Mouse (Mus musculus) stomach, embryonic 16.5 days (tissue): ENCODE data around the gene BC052040. TPM values are rescaled to one million over a fixed set of nuclear protein-coding genes. Genes with fewer than 3 reads are reported as not detected.

ENCODE experiments used
- ATAC-seq: fragments of 200-750 bp; cut with Nextera tagmentation; 2 replicates; pipeline ENCODE4 v1.8.0; 2017; ENCODE audit warnings: moderate number of reproducible peaks, moderate TSS enrichment; ENCODE audit not compliant: insufficient read depth, low FRiP score
- H3K27ac ChIP-seq: fragments of 300-500 bp; sonication (generic); 2 replicates; pipeline ENCODE4 v1.5.1; 2014; ENCODE audit warnings: low read length
- H3K27me3 ChIP-seq: fragments of 300-500 bp; sonication (generic); 2 replicates; pipeline ENCODE4 v1.6.1; 2014; ENCODE audit warnings: low read length, control low read depth, mixed read lengths; ENCODE audit not compliant: control insufficient read depth, insufficient read depth
- H3K36me3 ChIP-seq: fragments of 300-500 bp; sonication (generic); 2 replicates; pipeline ENCODE4 v1.6.1; 2014; ENCODE audit warnings: low read length; ENCODE audit not compliant: control insufficient read depth, insufficient read depth
- H3K4me1 ChIP-seq: fragments of 300-500 bp; sonication (generic); 2 replicates; pipeline ENCODE4 v1.6.1; 2014; ENCODE audit warnings: low read length, control low read depth, mixed read lengths; ENCODE audit not compliant: control insufficient read depth, insufficient read depth
- H3K4me2 ChIP-seq: fragments of 300-500 bp; sonication (generic); 2 replicates; pipeline ENCODE4 v1.6.1; 2014; ENCODE audit warnings: low read depth, low read length, mixed read lengths
- H3K4me3 ChIP-seq: fragments of 300-500 bp; sonication (generic); replicated peaks from 2 replicates; pipeline ENCODE4 v1.5.1; 2014; ENCODE audit warnings: mild to moderate bottlenecking, low read length
- H3K9ac ChIP-seq: fragments of 300-500 bp; sonication (generic); 2 replicates; pipeline ENCODE4 v1.6.1; 2014; ENCODE audit warnings: low read length
- H3K9me3 ChIP-seq: fragments of 300-500 bp; sonication (generic); replicated peaks from 2 replicates; pipeline ENCODE4 v1.6.1; 2016; ENCODE audit warnings: low read length, control low read depth; ENCODE audit not compliant: control insufficient read depth
- WGBS: fragments of 180-500 bp; shearing (Covaris S2); extraction: QIAGEN DNeasy Blood & Tissue Kit; methylation state at CpG from one replicate; pipeline ENCODE4 v1.1.7; 2014; 5-methylcytosine and 5-hydroxymethylcytosine counted together
- polyA plus RNA-seq: library from polyadenylated mRNA; unstranded; fragments of >200 nt; fragmentation: Nextera tagmentation; extraction: Ambion mirVana; gene quantifications from 2 replicates; pipeline ENCODE4 v1.2.1, GENCODE M21; 2015

The BC052040 gene
- polyA plus RNA-seq, 1 experiment from 2014 or later: 13.3 TPM

GRCm38 (mm10) chr2:115751177-115751576 is 169.7 kb downstream of the BC052040 start:
- Histone ChIP-seq H3K9ac (no peak overlapping the region), H3K9me3 (no peaks in the 10 kb centered on the region), H3K4me2 (no peak overlapping the region), H3K36me3 (no peaks in the 10 kb centered on the region), H3K27ac (no peak overlapping the region), H3K4me3 (no peak overlapping the region), H3K4me1 (peaks cover 4% of the 10 kb centered on the region; the same call in 1 of the 2 replicates), H3K27me3 (no peaks in the 10 kb centered on the region)
- WGBS: 51% methylated on average over 7 of the region's 7 CpGs
- no peak for ATAC-seq

- Histone ChIP-seq H3K4me1 (peaks cover 12% of the 10 kb centered on the region), H3K9me3 (no peaks in the 10 kb centered on the region), H3K4me3 (no peak overlapping the region), H3K36me3 (no peaks in the 10 kb centered on the region), H3K4me2 (peak overlapping the region; percentile 29; the same call in 1 of the 2 replicates), H3K9ac (peak overlapping the region; percentile 21; the same call in 1 of the 2 replicates), H3K27ac (peak overlapping the region; percentile 58), H3K27me3 (no peaks in the 10 kb centered on the region)
- WGBS: 29% methylated on average over 6 of the region's 6 CpGs
- no peak for ATAC-seq
These were observed 176.2 kb downstream of the BC052040 start for GRCm38 (mm10) chr2:115757685-115758084.

- Histone ChIP-seq H3K36me3 (no peaks in the 10 kb centered on the region), H3K4me2 (peak overlapping the region; percentile 29; the same call in 1 of the 2 replicates), H3K27me3 (no peaks in the 10 kb centered on the region), H3K27ac (no peak overlapping the region), H3K9me3 (no peaks in the 10 kb centered on the region), H3K4me3 (no peak overlapping the region), H3K4me1 (peaks cover 12% of the 10 kb centered on the region), H3K9ac (no peak overlapping the region)
- 48% methylated on average over 6 of the region's 6 CpGs for WGBS
- ATAC-seq: no peak
These were observed 177.0 kb downstream of the BC052040 start for GRCm38 (mm10) chr2:115758542-115758941.

- H3K9ac ChIP-seq: no peak overlapping the region
- H3K4me1 ChIP-seq: peaks cover 6% of the 10 kb centered on the region; the same call in 1 of the 2 replicates
- H3K27me3 ChIP-seq: no peaks in the 10 kb centered on the region
- no peaks in the 10 kb centered on the region for H3K9me3 ChIP-seq
- no peak overlapping the region for H3K4me2 ChIP-seq
- H3K36me3 ChIP-seq: no peaks in the 10 kb centered on the region
- WGBS: 56% methylated on average over 8 of the region's 8 CpGs
- H3K27ac ChIP-seq: no peak overlapping the region
- no peak overlapping the region for H3K4me3 ChIP-seq
- no peak for ATAC-seq
These were observed 183.2 kb downstream of the BC052040 start for GRCm38 (mm10) chr2:115764595-115765305.

- H3K9ac ChIP-seq: no peak overlapping the region
- no peak overlapping the region for H3K4me2 ChIP-seq
- H3K4me1 ChIP-seq: peaks cover 7% of the 10 kb centered on the region; the same call in 1 of the 2 replicates
- no peak overlapping the region for H3K4me3 ChIP-seq
- H3K27ac ChIP-seq: no peak overlapping the region
- H3K27me3 ChIP-seq: no peaks in the 10 kb centered on the region
- ATAC-seq: no peak
- 87% methylated on average over 10 of the region's 10 CpGs for WGBS
- H3K9me3 ChIP-seq: no peaks in the 10 kb centered on the region
- H3K36me3 ChIP-seq: no peaks in the 10 kb centered on the region
These were observed 188.2 kb downstream of the BC052040 start for GRCm38 (mm10) chr2:115769597-115770305.

- Histone ChIP-seq H3K4me3 (no peak overlapping the region), H3K9ac (no peak overlapping the region), H3K36me3 (no peaks in the 10 kb centered on the region), H3K4me2 (no peak overlapping the region), H3K27me3 (no peaks in the 10 kb centered on the region), H3K9me3 (no peaks in the 10 kb centered on the region), H3K4me1 (peaks cover 25% of the 10 kb centered on the region), H3K27ac (no peak overlapping the region)
- ATAC-seq: no peak
- WGBS: 81% methylated on average over 1 of the region's 1 CpGs
These were observed 191.2 kb downstream of the BC052040 start for GRCm38 (mm10) chr2:115772709-115773108.

GRCm38 (mm10) chr2:115774153-115774908 is 192.8 kb downstream of the BC052040 start:
- H3K36me3 ChIP-seq: no peaks in the 10 kb centered on the region
- no peaks in the 10 kb centered on the region for H3K27me3 ChIP-seq
- 62% methylated on average over 5 of the region's 5 CpGs for WGBS
- H3K4me3 ChIP-seq: no peak overlapping the region
- no peaks in the 10 kb centered on the region for H3K9me3 ChIP-seq
- no peak overlapping the region for H3K4me2 ChIP-seq
- ATAC-seq: no peak
- H3K4me1 ChIP-seq: peaks cover 32% of the 10 kb centered on the region
- no peak overlapping the region for H3K9ac ChIP-seq
- H3K27ac ChIP-seq: peak overlapping the region; percentile 79

- no peaks in the 10 kb centered on the region for H3K27me3 ChIP-seq
- H3K9ac ChIP-seq: no peak overlapping the region
- no peak overlapping the region for H3K4me3 ChIP-seq
- no peak overlapping the region for H3K4me2 ChIP-seq
- peak overlapping the region; percentile 79 for H3K27ac ChIP-seq
- peak; percentile 77; the same call in 1 of the 2 replicates for ATAC-seq
- 26% methylated on average over 8 of the region's 8 CpGs for WGBS
- H3K36me3 ChIP-seq: no peaks in the 10 kb centered on the region
- H3K9me3 ChIP-seq: no peaks in the 10 kb centered on the region
- H3K4me1 ChIP-seq: peaks cover 39% of the 10 kb centered on the region
These were observed 194.1 kb downstream of the BC052040 start for GRCm38 (mm10) chr2:115775488-115776217.
